Mouse (Mus musculus) spleen, adult 2 months (tissue): ENCODE results near the gene Hist1h3g.
"Not testable (repeated sequence)": the region's sequence is repeated elsewhere in the genome, so short reads cannot be mapped to it uniquely, and the experiment has no call there.

Experiments
- CTCF ChIP-seq: fragments of 200-500 bp; IDR thresholded peaks from 2 replicates; pipeline ENCODE4 v1.5.1; 2011; ENCODE audit warnings: mild to moderate bottlenecking, inconsistent platforms; ENCODE audit not compliant: insufficient read depth, insufficient read length, insufficient replicate concordance; ENCODE audit errors: extremely low read depth
- POLR2A ChIP-seq: fragments of 200-500 bp; IDR thresholded peaks from 2 replicates; pipeline ENCODE4 v1.6.1; 2011; ENCODE audit warnings: low read depth, low read length, inconsistent platforms

GRCm38 (mm10) chr13:23533560-23534367 is 1.5 kb upstream of the Hist1h3g start, which contains the start of gene Hist1h2af:
- TF ChIP-seq POLR2A, CTCF: not testable (repeated sequence)
